Mouse (Mus musculus) urinary bladder, postnatal 36 days (tissue): ENCODE measurements at regions not wholly inside any gene's neighbourhood (a gene's known extent, or its start where the extent isn't known, plus 50 kb on each side); places are given as distances from the start of the nearest gene placed in this dataset.

Experiments used
- DNase-seq, 2 experiments: peaks; one replicate each; pipeline ENCODE4 v3.0.0; 2022; ENCODE audit warnings: low spot score in 2 of 2, mixed read lengths in 1 of 2

- DNase-seq: no peak
Observed at GRCm38 (mm10) chr8:92302694-92303093, 54.7 kb upstream of the Irx5 start.

- no peak for DNase-seq
Observed at GRCm38 (mm10) chr8:92301029-92301428, 56.4 kb upstream of the Irx5 start.

- no peak for DNase-seq
Observed at GRCm38 (mm10) chr8:92286841-92287811, 70.3 kb upstream of the Irx5 start.

GRCm38 (mm10) chr8:92275755-92276154 is 81.7 kb upstream of the Irx5 start:
- DNase-seq: no peak

GRCm38 (mm10) chr8:92272726-92273125 is 84.7 kb upstream of the Irx5 start:
- no peak for DNase-seq

- no peak for DNase-seq
Observed at GRCm38 (mm10) chr8:92272073-92272472, 85.4 kb upstream of the Irx5 start.

GRCm38 (mm10) chr8:92270636-92271035 is 86.8 kb upstream of the Irx5 start:
- DNase-seq: no peak

GRCm38 (mm10) chr8:92267415-92267814 is 90.0 kb upstream of the Irx5 start:
- no peak for DNase-seq

GRCm38 (mm10) chr8:92260056-92260455 is 97.4 kb upstream of the Irx5 start:
- DNase-seq: no peak

- no peak for DNase-seq
Observed at GRCm38 (mm10) chr8:92258258-92258657, 99.2 kb upstream of the Irx5 start.

- no peak for DNase-seq
Observed at GRCm38 (mm10) chr8:92252597-92253375, 104.6 kb upstream of the Irx5 start.

- no peak for DNase-seq
Observed at GRCm38 (mm10) chr8:92246301-92246700, 111.1 kb upstream of the Irx5 start.

GRCm38 (mm10) chr8:92240686-92241275 is 116.6 kb upstream of the Irx5 start:
- no peak for DNase-seq

- no peak for DNase-seq
Observed at GRCm38 (mm10) chr8:92231326-92232225, 125.8 kb upstream of the Irx5 start.

- no peak for DNase-seq
Observed at GRCm38 (mm10) chr8:92229526-92229925, 127.9 kb upstream of the Irx5 start.

- DNase-seq: no peak
Observed at GRCm38 (mm10) chr8:92224929-92225328, 132.5 kb upstream of the Irx5 start.

- DNase-seq: no peak
Observed at GRCm38 (mm10) chr8:92222992-92223391, 134.4 kb upstream of the Irx5 start.

GRCm38 (mm10) chr8:92219181-92219890 is 138.1 kb upstream of the Irx5 start:
- DNase-seq: no peak

- DNase-seq: no peak
Observed at GRCm38 (mm10) chr8:92217521-92217920, 139.9 kb upstream of the Irx5 start.

GRCm38 (mm10) chr8:92216176-92216575 is 141.2 kb upstream of the Irx5 start:
- DNase-seq: no peak
